Mouse (Mus musculus) forebrain, postnatal 0 days (tissue): Measurements from ENCODE around the gene Txn2. TPM values are rescaled to one million over a fixed set of nuclear protein-coding genes. Genes with fewer than 3 reads are reported as not detected.

ENCODE experiments used
- ATAC-seq: fragments of 200-750 bp; cut with Nextera tagmentation; 2 replicates; pipeline ENCODE4 v1.8.0; 2017; ENCODE audit warnings: mild to moderate bottlenecking, moderate library complexity
- DNase-seq: peaks from one replicate; pipeline ENCODE4 v3.0.0-alpha.2; 2015
- H3K27ac ChIP-seq: fragments of 300-500 bp; sonication (generic); 2 replicates; pipeline ENCODE4 v1.5.1; 2014; ENCODE audit warnings: low read depth, mild to moderate bottlenecking, antibody characterized with exemption, low read length, moderate library complexity, mixed read lengths
- H3K27me3 ChIP-seq: fragments of 300-500 bp; sonication (generic); 2 replicates; pipeline ENCODE4 v1.6.1; 2014; ENCODE audit warnings: mild to moderate bottlenecking, low read length, mixed read lengths; ENCODE audit not compliant: insufficient read depth
- H3K36me3 ChIP-seq: fragments of 300-500 bp; sonication (generic); 2 replicates; pipeline ENCODE4 v1.6.1; 2014; ENCODE audit warnings: mild to moderate bottlenecking, moderate library complexity; ENCODE audit not compliant: insufficient read depth
- H3K4me1 ChIP-seq: fragments of 300-500 bp; sonication (generic); 2 replicates; pipeline ENCODE4 v1.6.1; 2014; ENCODE audit warnings: antibody characterized with exemption; ENCODE audit not compliant: insufficient read depth
- H3K4me2 ChIP-seq: fragments of 300-500 bp; sonication (generic); 2 replicates; pipeline ENCODE4 v1.6.1; 2014; ENCODE audit warnings: low read depth, mild to moderate bottlenecking, moderate library complexity
- H3K4me3 ChIP-seq: fragments of 300-500 bp; sonication (generic); 2 replicates; pipeline ENCODE4 v1.5.1; 2014; ENCODE audit warnings: low read depth, low read length, mixed read lengths
- H3K9ac ChIP-seq: fragments of 300-500 bp; sonication (generic); 2 replicates; pipeline ENCODE4 v1.6.1; 2014; ENCODE audit warnings: mild to moderate bottlenecking
- H3K9me3 ChIP-seq: fragments of 300-500 bp; sonication (generic); 2 replicates; pipeline ENCODE4 v1.6.1; 2016; ENCODE audit warnings: low read length
- CTCF ChIP-seq: sonication (generic); IDR thresholded peaks from 2 replicates; pipeline ENCODE4 v1.5.1; 2016; ENCODE audit warnings: antibody characterized with exemption, control low read depth, low read depth
- WGBS: fragments of 180-500 bp; shearing (Covaris S2); extraction: QIAGEN DNeasy Blood & Tissue Kit; methylation state at CpG from one replicate; pipeline ENCODE4 v1.1.7; 2014; 5-methylcytosine and 5-hydroxymethylcytosine counted together
- polyA plus RNA-seq: library from polyadenylated mRNA; unstranded; fragments of >200 nt; fragmentation: Nextera tagmentation; extraction: Ambion mirVana; gene quantifications from 2 replicates; pipeline ENCODE4 v1.2.1, GENCODE M21; 2015
- total RNA-seq: library from RNA; depleted of rRNA; stranded (reverse); fragments of >200 nt; gene quantifications from 2 replicates; pipeline ENCODE4 v1.2.3, GENCODE M21; 2014

Gene Txn2
- total and polyA plus RNA-seq, 2 experiments from 2014 or later: 35.8 to 200 TPM

DNA sequence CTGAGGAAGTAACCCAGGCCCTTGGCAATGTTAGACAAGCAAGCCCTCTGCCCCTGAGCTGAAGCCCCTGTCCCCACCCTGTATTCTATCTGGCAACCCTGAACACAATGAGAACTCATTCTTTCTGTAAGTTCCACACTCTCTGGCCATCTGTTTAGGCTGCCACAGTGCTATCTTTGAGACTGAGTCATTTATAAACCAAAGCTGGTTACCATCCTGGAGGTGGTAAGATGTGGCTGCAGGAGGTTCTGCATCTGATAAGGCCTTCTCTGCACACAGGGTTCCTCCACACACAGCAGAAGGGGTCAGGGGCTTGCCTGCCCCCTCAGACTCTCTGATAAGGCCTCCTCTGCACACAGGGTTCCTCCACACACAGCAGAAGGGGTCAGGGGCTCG is 41.7 kb downstream of the Txn2 start:
- Histone ChIP-seq H3K27me3 (no peaks in the 10 kb centered on the region), H3K4me1 (no peaks in the 10 kb centered on the region), H3K36me3 (no peaks in the 10 kb centered on the region), H3K27ac (no peak overlapping the region), H3K4me2 (no peak overlapping the region), H3K9ac (no peak overlapping the region), H3K4me3 (no peak overlapping the region), H3K9me3 (no peaks in the 10 kb centered on the region)
- TF ChIP-seq CTCF: no peak
- 43% methylated on average over 1 of the region's 1 CpGs for WGBS
- DNase-seq (no peak), ATAC-seq (no peak)

- WGBS: 92% methylated on average over 4 of the region's 5 CpGs
- ATAC-seq (no peak), DNase-seq (no peak)
- Histone ChIP-seq H3K27me3 (no peaks in the 10 kb centered on the region), H3K36me3 (no peaks in the 10 kb centered on the region), H3K4me1 (no peaks in the 10 kb centered on the region), H3K4me3 (no peak overlapping the region), H3K9me3 (no peaks in the 10 kb centered on the region), H3K9ac (no peak overlapping the region), H3K27ac (no peak overlapping the region), H3K4me2 (no peak overlapping the region)
- no peak for TF ChIP-seq CTCF
Measured at GRCm38 (mm10) chr15:77886369-77887092, 42.3 kb downstream of the Txn2 start.

GRCm38 (mm10) chr15:77885945-77886344 is 42.9 kb downstream of the Txn2 start:
- no peak for ATAC-seq
- H3K4me1 ChIP-seq: no peaks in the 10 kb centered on the region
- no peak overlapping the region for H3K4me2 ChIP-seq
- H3K27ac ChIP-seq: no peak overlapping the region
- H3K9me3 ChIP-seq: no peaks in the 10 kb centered on the region
- WGBS: 83% methylated on average over 4 of the region's 4 CpGs
- H3K4me3 ChIP-seq: no peak overlapping the region
- no peaks in the 10 kb centered on the region for H3K27me3 ChIP-seq
- DNase-seq: no peak
- H3K36me3 ChIP-seq: no peaks in the 10 kb centered on the region
- TF ChIP-seq CTCF: no peak
- H3K9ac ChIP-seq: no peak overlapping the region

GRCm38 (mm10) chr15:77885159-77885558 is 43.6 kb downstream of the Txn2 start:
- no peak for ATAC-seq
- no peak overlapping the region for H3K27ac ChIP-seq
- H3K4me1 ChIP-seq: no peaks in the 10 kb centered on the region
- H3K27me3 ChIP-seq: no peaks in the 10 kb centered on the region
- no peaks in the 10 kb centered on the region for H3K36me3 ChIP-seq
- no peak for DNase-seq
- no peak overlapping the region for H3K4me2 ChIP-seq
- H3K9ac ChIP-seq: no peak overlapping the region
- H3K4me3 ChIP-seq: no peak overlapping the region
- 87% methylated on average over 6 of the region's 6 CpGs for WGBS
- no peak for TF ChIP-seq CTCF
- H3K9me3 ChIP-seq: no peaks in the 10 kb centered on the region

DNA sequence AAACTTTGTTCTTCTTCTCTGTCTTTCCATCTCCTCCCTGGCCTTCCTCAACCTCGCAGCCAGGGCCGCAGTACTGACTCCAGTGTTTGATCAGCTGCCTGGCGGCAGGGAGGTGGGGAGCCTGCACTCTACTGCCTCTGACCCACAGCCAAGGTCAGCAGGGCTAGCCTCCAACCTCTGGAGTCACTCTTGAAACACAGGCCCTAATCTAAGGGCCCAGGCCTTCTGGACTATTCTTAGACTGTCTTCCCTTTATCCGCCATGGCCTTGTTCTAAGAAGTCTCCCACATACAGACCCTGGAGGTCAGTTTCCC is 45.2 kb downstream of the Txn2 start:
- no peaks in the 10 kb centered on the region for H3K9me3 ChIP-seq
- no peak for ATAC-seq
- DNase-seq: no peak
- no peaks in the 10 kb centered on the region for H3K27me3 ChIP-seq
- H3K9ac ChIP-seq: no peak overlapping the region
- 82% methylated on average over 4 of the region's 4 CpGs for WGBS
- TF ChIP-seq CTCF: no peak
- no peak overlapping the region for H3K4me2 ChIP-seq
- H3K4me1 ChIP-seq: no peaks in the 10 kb centered on the region
- H3K4me3 ChIP-seq: no peak overlapping the region
- no peak overlapping the region for H3K27ac ChIP-seq
- no peaks in the 10 kb centered on the region for H3K36me3 ChIP-seq

DNA sequence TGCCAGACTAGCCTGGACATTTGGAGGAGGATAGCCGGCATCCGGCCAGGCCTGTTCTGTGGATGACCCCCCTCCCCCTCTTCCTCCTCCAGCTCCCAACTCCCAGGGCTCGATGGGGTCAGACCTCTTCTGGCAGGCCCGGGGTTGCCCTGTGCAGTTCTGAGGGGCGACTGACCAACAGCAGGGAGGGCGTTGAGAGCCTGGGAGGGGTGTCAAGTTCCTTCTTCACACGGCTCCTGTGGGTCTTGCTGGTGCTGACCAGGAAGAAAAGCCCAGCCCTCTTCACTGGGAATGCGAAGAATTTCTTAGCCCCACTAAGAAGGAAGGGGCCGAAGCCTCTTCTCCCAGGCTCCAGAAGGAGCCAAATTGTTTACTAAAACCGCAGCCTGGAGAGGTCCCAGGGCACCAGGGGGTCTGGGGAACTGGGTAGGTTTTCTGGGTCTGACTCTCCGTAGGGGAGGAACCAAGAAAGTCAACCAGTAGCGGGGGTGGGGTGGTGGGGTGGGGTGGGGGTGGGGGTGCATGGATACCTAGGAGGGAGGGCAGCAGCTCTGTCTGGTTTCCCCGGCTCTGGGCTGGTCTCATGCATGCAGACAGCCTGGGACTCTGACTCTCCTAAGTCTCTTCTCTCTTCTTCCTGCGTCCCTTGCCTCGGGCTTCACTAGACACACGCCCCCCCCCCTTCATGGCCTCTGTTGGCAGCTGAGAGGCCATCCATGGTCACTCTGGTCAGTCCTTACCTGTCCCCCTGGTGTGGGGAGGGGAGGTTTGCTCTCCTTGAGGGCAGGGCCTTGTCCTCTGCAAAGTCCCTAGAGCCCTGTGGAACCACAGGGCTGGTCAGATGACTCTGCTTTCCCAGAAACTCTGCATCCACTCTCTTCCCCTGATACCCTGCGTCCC is 45.8 kb downstream of the Txn2 start:
- Histone ChIP-seq H3K9me3 (no peaks in the 10 kb centered on the region), H3K4me2 (no peak overlapping the region), H3K27me3 (no peaks in the 10 kb centered on the region), H3K4me1 (no peaks in the 10 kb centered on the region), H3K9ac (no peak overlapping the region), H3K36me3 (no peaks in the 10 kb centered on the region), H3K27ac (no peak overlapping the region), H3K4me3 (no peak overlapping the region)
- WGBS: 13% methylated on average over 16 of the region's 17 CpGs
- TF ChIP-seq CTCF: no peak
- no peak for ATAC-seq
- DNase-seq: no peak

DNA sequence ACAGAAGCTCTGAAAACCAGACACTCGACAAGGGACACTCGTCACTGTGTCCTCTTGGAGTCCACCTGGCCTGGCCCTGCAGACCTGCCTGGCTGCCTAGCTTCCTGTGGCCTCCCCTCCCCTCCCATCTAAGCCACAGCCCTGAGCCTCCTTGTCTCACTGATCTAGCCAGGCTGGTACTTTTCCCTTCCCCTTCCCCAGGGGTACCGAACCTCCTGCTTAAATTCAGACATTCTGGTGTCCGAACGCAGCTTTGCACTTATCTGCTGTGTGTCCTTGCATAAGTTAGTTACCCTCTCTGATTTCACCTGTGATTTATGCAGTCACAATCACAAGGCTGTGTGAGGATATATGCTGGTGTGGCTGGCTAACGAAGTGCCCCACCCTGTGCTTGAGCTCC is 46.5 kb downstream of the Txn2 start:
- 75% methylated on average over 6 of the region's 6 CpGs for WGBS
- Histone ChIP-seq H3K4me2 (no peak overlapping the region), H3K9ac (no peak overlapping the region), H3K4me1 (no peaks in the 10 kb centered on the region), H3K36me3 (no peaks in the 10 kb centered on the region), H3K27ac (no peak overlapping the region), H3K4me3 (no peak overlapping the region), H3K9me3 (no peaks in the 10 kb centered on the region), H3K27me3 (no peaks in the 10 kb centered on the region)
- no peak for TF ChIP-seq CTCF
- DNase-seq: no peak
- no peak for ATAC-seq
